34 mouse cellular contexts compared by ENCODE assay signal in the genomic region with DNA sequence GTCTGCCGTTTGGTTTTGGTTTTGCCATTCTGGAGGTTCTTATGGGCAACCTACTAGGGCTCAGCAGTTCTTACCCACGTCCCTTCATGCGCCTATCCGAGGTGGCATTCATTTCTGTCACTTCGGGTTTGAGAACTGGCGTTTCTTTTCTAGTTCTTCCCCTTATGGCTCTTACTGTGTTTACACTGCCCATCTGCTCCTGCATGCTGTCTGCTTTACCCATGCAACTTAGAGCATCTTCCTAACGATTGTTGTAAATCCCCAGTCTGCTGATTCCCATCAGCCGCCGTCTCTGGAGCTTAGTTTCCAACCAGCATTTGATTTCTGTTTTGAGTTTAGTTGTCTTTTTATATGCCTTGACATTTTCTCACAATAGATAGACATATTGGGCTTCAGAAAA.
DNase-seq lines count a peak whose midpoint lies in the region; ATAC-seq lines count a peak whose summit lies in the region.
"Had no signal": no experiment of that assay in that cellular context is flagged by ENCODE, and none has a peak within 500 bp of the region (broad histone marks: within the 10 kb centered on the region; RNA-seq: fewer than 3 reads in every experiment).

No protein-coding gene starts in this region.

- H3K27me3 ChIP-seq in forebrain, embryonic 16.5 days (replicated peaks; ENCODE audit: control insufficient read depth, insufficient read depth, low read length), result no peaks in the 10 kb centered on the region
- H3K27me3 ChIP-seq: embryonic facial prominence, embryonic 13.5 days; hindbrain, embryonic 13.5 days; liver, embryonic 15.5 days; midbrain, embryonic 15.5 days; neural tube, embryonic 15.5 days had no signal

- peak overlapping the region; percentile 53 for H3K27ac ChIP-seq in forebrain, embryonic 16.5 days (ENCODE audit: low read length)
- H3K27ac ChIP-seq: embryonic facial prominence, embryonic 13.5 days; gastrocnemius, adult 2 months; heart, adult 2 months; hindbrain, embryonic 13.5 days; kidney, postnatal 0 days; limb, embryonic 12.5 days; liver, embryonic 15.5 days; midbrain, embryonic 10.5 days; midbrain, embryonic 15.5 days; neural tube, embryonic 15.5 days had no signal

- H3K9me3 ChIP-seq in forebrain, embryonic 16.5 days (ENCODE audit: control insufficient read depth, low read length), result no peaks in the 10 kb centered on the region
- H3K9me3 ChIP-seq: embryonic facial prominence, embryonic 13.5 days; heart, embryonic 12.5 days; hindbrain, embryonic 13.5 days; limb, embryonic 12.5 days; liver, embryonic 15.5 days; midbrain, embryonic 10.5 days; midbrain, embryonic 15.5 days; neural tube, embryonic 15.5 days had no signal

- DNase-seq in layer of hippocampus, adult 18-20 months (ENCODE audit: low spot score in 2 of 2), result peak; percentile 39 to 44
- DNase-seq in layer of hippocampus, adult 9-10 months (ENCODE audit: low spot score), result no peak
- DNase-seq in right cerebral cortex, postnatal 4 days, result peak; percentile 29
- DNase-seq in right cerebral cortex, postnatal 25 days, result no peak
- DNase-seq in embryo, embryonic 11 days, result no peak
- no peak for DNase-seq in gastrocnemius, postnatal 14 days
- DNase-seq: adrenal gland, adult 2 months; adrenal gland, postnatal 36 days; B cell, adult 2 months; cerebellum, adult 11 months; cerebellum, adult 9-10 months; cerebellum, postnatal 36 days; gastrocnemius, adult 2 months; heart, adult 2 months; heart, postnatal 4 days; kidney, adult 8-10 months; kidney, postnatal 4 days; lung, embryonic 14.5 days; lung, postnatal 14 days; retina, postnatal 1 day; thymus, postnatal 14 days had no signal

- intact Hi-C loops in gastrocnemius, postnatal 14 days (cut with DNase I; ENCODE audit: low total_unique reads), result no loop called here

- WGBS in forebrain, embryonic 16.5 days, result 66% methylated on average over 9 of the region's 9 CpGs

- H3K4me1 ChIP-seq in forebrain, embryonic 16.5 days (replicated peaks; ENCODE audit: control insufficient read depth, insufficient read depth, low read length), result peaks cover 14% of the 10 kb centered on the region
- H3K4me1 ChIP-seq: embryonic facial prominence, embryonic 13.5 days; heart, embryonic 12.5 days; hindbrain, embryonic 13.5 days; limb, embryonic 12.5 days; liver, embryonic 15.5 days; midbrain, embryonic 10.5 days; midbrain, embryonic 15.5 days; neural tube, embryonic 15.5 days had no signal

- no peak overlapping the region for H3K9ac ChIP-seq in forebrain, embryonic 16.5 days (replicated peaks; ENCODE audit: low read depth, low read length)
- H3K9ac ChIP-seq: embryonic facial prominence, embryonic 13.5 days; heart, embryonic 12.5 days; hindbrain, embryonic 13.5 days; limb, embryonic 12.5 days; liver, embryonic 15.5 days; lung, embryonic 14.5 days; midbrain, embryonic 15.5 days; neural tube, embryonic 15.5 days had no signal

- peak; percentile 70 for ATAC-seq in forebrain, embryonic 16.5 days
- ATAC-seq: activated CD4-positive, CD25-positive, alpha-beta regulatory T cell, adult 4 months; intestine, embryonic 16.5 days; midbrain, embryonic 15.5 days had no signal

- no peaks in the 10 kb centered on the region for H3K36me3 ChIP-seq in forebrain, embryonic 16.5 days (ENCODE audit: control insufficient read depth, insufficient read depth)
- H3K36me3 ChIP-seq: embryonic facial prominence, embryonic 13.5 days; heart, embryonic 12.5 days; hindbrain, embryonic 13.5 days; limb, embryonic 12.5 days; liver, embryonic 15.5 days; midbrain, embryonic 10.5 days; midbrain, embryonic 15.5 days; neural tube, embryonic 15.5 days had no signal

- H3K4me2 ChIP-seq in forebrain, embryonic 16.5 days (ENCODE audit: low read length), result no peak overlapping the region
- H3K4me2 ChIP-seq: embryonic facial prominence, embryonic 13.5 days; heart, embryonic 12.5 days; hindbrain, embryonic 13.5 days; limb, embryonic 12.5 days; liver, embryonic 15.5 days; lung, embryonic 14.5 days; midbrain, embryonic 15.5 days; neural tube, embryonic 15.5 days had no signal

- no peak overlapping the region for H3K4me3 ChIP-seq in forebrain, embryonic 16.5 days (replicated peaks; ENCODE audit: low read length)
- H3K4me3 ChIP-seq: embryonic facial prominence, embryonic 13.5 days; erythroblast, embryonic 14.5 days; gastrocnemius, adult 2 months; heart, adult 2 months; heart, embryonic 12.5 days; hindbrain, embryonic 13.5 days; limb, embryonic 12.5 days; liver, embryonic 15.5 days; midbrain, embryonic 10.5 days; midbrain, embryonic 15.5 days; neural tube, embryonic 15.5 days had no signal

Comparison
In these comparisons a context has a peak if more than half of its experiments do, and no peak if none do; other contexts are left out.
1. DNase-seq: peak in layer of hippocampus, adult 18-20 months (2 of 2) and right cerebral cortex, postnatal 4 days (single experiment); none in layer of hippocampus, adult 9-10 months (single experiment), right cerebral cortex, postnatal 25 days (single experiment), embryo, embryonic 11 days (single experiment) and gastrocnemius, postnatal 14 days (single experiment).